In genomic region chr2:133235175-133235920, GRCm38 (mm10) we compare ENCODE assay signal across 15 mouse cellular contexts.
DNase-seq lines count a peak whose midpoint lies in the region; ATAC-seq and TF ChIP-seq lines count a peak whose summit lies in the region.
"Had no signal": no experiment of that assay in that cellular context is flagged by ENCODE, and none has a peak within 500 bp of the region (broad histone marks: within the 10 kb centered on the region; RNA-seq: fewer than 3 reads in every experiment).

No protein-coding gene starts in this region.

- H3K36me3 ChIP-seq in limb, embryonic 14.5 days (ENCODE audit: control insufficient read depth, insufficient read depth, low read length) = no peaks in the 10 kb centered on the region
- no peaks in the 10 kb centered on the region for H3K36me3 ChIP-seq in limb, embryonic 10.5 days
- no peaks in the 10 kb centered on the region for H3K36me3 ChIP-seq in liver, postnatal 0 days (replicated peaks; ENCODE audit: insufficient read depth, low read length)
- H3K36me3 ChIP-seq: hindbrain, embryonic 13.5 days; lung, embryonic 15.5 days; neural tube, embryonic 12.5 days had no signal

- no peak overlapping the region for H3K4me3 ChIP-seq in limb, embryonic 14.5 days (replicated peaks; ENCODE audit: low read length)
- no peak overlapping the region for H3K4me3 ChIP-seq in limb, embryonic 10.5 days
- H3K4me3 ChIP-seq in liver, postnatal 0 days (ENCODE audit: low read depth, low read length) = no peak overlapping the region
- H3K4me3 ChIP-seq: hindbrain, embryonic 13.5 days; lung, embryonic 15.5 days; neural tube, embryonic 12.5 days had no signal

- ATAC-seq in limb, embryonic 14.5 days (ENCODE audit: low FRiP score, low read depth) = no peak
- ATAC-seq in granulocyte monocyte progenitor cell, adult 5-6 weeks (replicated peaks; ENCODE audit: poor library complexity, severe bottlenecking) = no peak
- no peak for ATAC-seq in liver, postnatal 0 days

- peak; percentile 1 for DNase-seq in gastrocnemius, adult 18-20 months (ENCODE audit: low spot score)
- no peak for DNase-seq in gastrocnemius, postnatal 36 days
- DNase-seq in limb, embryonic 14.5 days (ENCODE audit: low spot score) = peak; percentile 25
- no peak for DNase-seq in limb, embryonic 10.5 days (ENCODE audit: low spot score)
- peak; percentile 4 to 20 for DNase-seq in frontal cortex, adult 2 months (ENCODE audit: extremely low spot score in 1 of 2, low spot score in 1 of 2)
- DNase-seq in right cerebral cortex, postnatal 36 days (ENCODE audit: low spot score in 2 of 2) = peak; percentile 1 to 2
- no peak for DNase-seq in liver, postnatal 0 days
- DNase-seq: cerebellum, adult 8-10 months; kidney, adult 11 months; kidney, postnatal 10 days; thymus, adult 18-20 months had no signal

- H3K9ac ChIP-seq in limb, embryonic 14.5 days (ENCODE audit: low read depth, low read length, severe bottlenecking) = no peak overlapping the region
- no peak overlapping the region for H3K9ac ChIP-seq in liver, postnatal 0 days (replicated peaks)
- H3K9ac ChIP-seq: hindbrain, embryonic 13.5 days; lung, embryonic 15.5 days; neural tube, embryonic 12.5 days had no signal

- no peak for TF ChIP-seq POLR2A in limb, embryonic 14.5 days (IDR thresholded peaks at IDR 0.05; ENCODE audit: borderline replicate concordance, extremely low read depth, insufficient read depth, insufficient read length)

- H3K4me1 ChIP-seq in limb, embryonic 14.5 days (ENCODE audit: control insufficient read depth, insufficient read depth, low read length) = no peaks in the 10 kb centered on the region
- no peaks in the 10 kb centered on the region for H3K4me1 ChIP-seq in limb, embryonic 10.5 days
- H3K4me1 ChIP-seq in liver, postnatal 0 days (ENCODE audit: insufficient read depth) = no peaks in the 10 kb centered on the region
- H3K4me1 ChIP-seq: hindbrain, embryonic 13.5 days; lung, embryonic 15.5 days; neural tube, embryonic 12.5 days had no signal

- TF ChIP-seq EP300 in liver, postnatal 0 days (IDR thresholded peaks at IDR 0.05; ENCODE audit: low read depth) = no peak

- no peak overlapping the region for H3K27ac ChIP-seq in limb, embryonic 14.5 days (replicated peaks; ENCODE audit: low read depth, low read length)
- H3K27ac ChIP-seq in limb, embryonic 10.5 days = no peak overlapping the region
- no peak overlapping the region for H3K27ac ChIP-seq in liver, postnatal 0 days (ENCODE audit: low read depth)
- H3K27ac ChIP-seq: hindbrain, embryonic 13.5 days; lung, embryonic 15.5 days; neural tube, embryonic 12.5 days had no signal

- WGBS in limb, embryonic 14.5 days = 56% methylated on average over 4 of the region's 4 CpGs
- WGBS in limb, embryonic 10.5 days = 84% methylated on average over 4 of the region's 4 CpGs
- 74% methylated on average over 4 of the region's 4 CpGs for WGBS in liver, postnatal 0 days (ENCODE audit: insufficient replicate concordance)

- no peaks in the 10 kb centered on the region for H3K27me3 ChIP-seq in limb, embryonic 14.5 days (ENCODE audit: control insufficient read depth, insufficient read depth, low read length)
- no peaks in the 10 kb centered on the region for H3K27me3 ChIP-seq in limb, embryonic 10.5 days (ENCODE audit: low read depth, poor library complexity, severe bottlenecking)
- H3K27me3 ChIP-seq in liver, postnatal 0 days (ENCODE audit: insufficient read depth, low read length) = no peaks in the 10 kb centered on the region
- H3K27me3 ChIP-seq: hindbrain, embryonic 13.5 days; lung, embryonic 15.5 days; neural tube, embryonic 12.5 days had no signal

- H3K9me3 ChIP-seq in limb, embryonic 14.5 days (ENCODE audit: control insufficient read depth, low read length) = no peaks in the 10 kb centered on the region
- no peaks in the 10 kb centered on the region for H3K9me3 ChIP-seq in limb, embryonic 10.5 days (replicated peaks)
- H3K9me3 ChIP-seq in liver, postnatal 0 days (ENCODE audit: low read length) = no peaks in the 10 kb centered on the region
- H3K9me3 ChIP-seq: hindbrain, embryonic 13.5 days; lung, embryonic 15.5 days; neural tube, embryonic 12.5 days had no signal

- no peak overlapping the region for H3K4me2 ChIP-seq in limb, embryonic 14.5 days (replicated peaks; ENCODE audit: low read depth, low read length, severe bottlenecking)
- no peak overlapping the region for H3K4me2 ChIP-seq in liver, postnatal 0 days (ENCODE audit: low read depth, low read length)
- H3K4me2 ChIP-seq: hindbrain, embryonic 13.5 days; lung, embryonic 15.5 days; neural tube, embryonic 12.5 days had no signal

- intact Hi-C loops in gastrocnemius, postnatal 36 days (cut with DNase I) = no loop called here

- TF ChIP-seq CTCF in liver, postnatal 0 days (IDR thresholded peaks at IDR 0.05; ENCODE audit: low read depth) = no peak

Comparison
In these comparisons a context has a peak if more than half of its experiments do, and no peak if none do; other contexts are left out.
1. DNase-seq: peak in gastrocnemius, adult 18-20 months (single experiment), limb, embryonic 14.5 days (single experiment), frontal cortex, adult 2 months (2 of 2) and right cerebral cortex, postnatal 36 days (2 of 2); none in gastrocnemius, postnatal 36 days (0 of 2), limb, embryonic 10.5 days (single experiment) and liver, postnatal 0 days (single experiment).